Mouse (Mus musculus): Measurements from ENCODE around the gene Limd1. TPM values are rescaled to one million over a fixed set of nuclear protein-coding genes. Genes with fewer than 3 reads are reported as not detected.
A peak's percentile ranks its signal among the peaks of the same experiment; 100 is the strongest.

The Limd1 gene
- polyA plus RNA-seq, 1 experiment from 2014 or later, result 39.2 TPM

GRCm38 (mm10) chr9:123468406-123469085 is 10.0 kb upstream of the Limd1 start:
- no peak overlapping the region for H3K27ac ChIP-seq
- WGBS, result 43% methylated on average over 5 of the region's 5 CpGs

GRCm38 (mm10) chr9:123469087-123469486 is 9.4 kb upstream of the Limd1 start:
- no peak overlapping the region for H3K4me3 ChIP-seq
- no peak for DNase-seq (ENCODE audit: low spot score)
- no peaks in the 10 kb centered on the region for H3K9me3 ChIP-seq
- no peaks in the 10 kb centered on the region for H3K27me3 ChIP-seq (ENCODE audit: insufficient read depth, poor library complexity, severe bottlenecking)
- H3K36me3 ChIP-seq, result 0 out of 2 replicates have a peak, but pooled peaks cover 4% of the 10 kb centered on the region
- peaks cover 18% of the 10 kb centered on the region; the same call in 1 of the 2 replicates for H3K4me1 ChIP-seq
- H3K27ac ChIP-seq, result no peak overlapping the region

More at GRCm38 (mm10) chr9:123468406-123469085, 10.0 kb upstream of the Limd1 start:
- no peak for DNase-seq (ENCODE audit: low spot score)
- no peaks in the 10 kb centered on the region for H3K27me3 ChIP-seq (ENCODE audit: insufficient read depth, poor library complexity, severe bottlenecking)
- H3K9me3 ChIP-seq, result no peaks in the 10 kb centered on the region
- H3K36me3 ChIP-seq, result peaks cover 6% of the 10 kb centered on the region
- peaks cover 17% of the 10 kb centered on the region; the same call in 1 of the 2 replicates for H3K4me1 ChIP-seq
- no peak overlapping the region for H3K4me3 ChIP-seq

DNA sequence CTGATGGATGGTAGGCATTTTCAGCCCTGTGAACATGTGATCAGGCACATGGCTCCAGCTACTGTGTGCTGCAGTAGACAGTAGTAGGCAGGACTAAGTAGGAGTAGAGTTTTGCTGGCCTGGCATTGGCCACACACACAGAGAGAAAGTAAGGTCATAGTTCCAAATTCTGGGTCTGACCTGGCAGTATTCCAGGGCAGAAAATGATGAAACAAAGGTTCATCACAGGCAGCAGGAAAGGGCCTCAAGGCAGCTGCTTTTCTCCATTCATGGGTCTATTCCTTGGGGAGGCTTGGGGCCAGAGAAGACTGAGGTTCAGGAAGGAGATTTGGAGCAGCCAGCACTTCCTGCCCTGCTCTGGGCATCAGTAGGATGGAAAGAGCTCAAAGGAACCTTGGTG is 5.1 kb upstream of the Limd1 start:
- DNase-seq (ENCODE audit: low spot score), result no peak
- H3K36me3 ChIP-seq, result no peaks in the 10 kb centered on the region
- H3K9me3 ChIP-seq, result no peaks in the 10 kb centered on the region
- no peak overlapping the region for H3K4me3 ChIP-seq
- no peak overlapping the region for H3K27ac ChIP-seq
- no peaks in the 10 kb centered on the region for H3K27me3 ChIP-seq (ENCODE audit: insufficient read depth, poor library complexity, severe bottlenecking)
- 0 out of 2 replicates have a peak, but pooled peaks cover 15% of the 10 kb centered on the region for H3K4me1 ChIP-seq

DNA sequence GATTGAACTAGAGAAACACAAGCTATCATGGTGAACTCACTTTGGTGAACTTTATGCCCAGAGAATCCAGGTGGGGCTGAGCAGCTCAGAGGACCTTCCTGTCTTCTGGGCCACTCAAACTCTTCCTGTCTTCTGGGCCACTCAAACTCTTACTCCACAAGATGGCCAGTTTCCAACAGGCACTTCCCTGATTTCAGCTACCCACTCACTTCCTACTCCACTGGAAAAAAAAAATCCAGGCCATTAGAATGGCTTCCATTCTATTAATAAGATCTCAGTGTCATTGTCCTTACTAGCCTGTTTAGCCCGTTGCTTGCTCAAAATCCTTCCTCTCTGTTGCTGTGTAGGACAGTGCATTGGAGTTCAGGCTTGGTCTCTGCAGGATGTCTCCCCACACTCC is 2.9 kb upstream of the Limd1 start:
- peaks cover 30% of the 10 kb centered on the region for H3K4me1 ChIP-seq
- no peaks in the 10 kb centered on the region for H3K27me3 ChIP-seq (ENCODE audit: insufficient read depth, poor library complexity, severe bottlenecking)
- WGBS, result 78% methylated on average over 1 of the region's 1 CpGs
- H3K27ac ChIP-seq, result no peak overlapping the region
- no peak for DNase-seq (ENCODE audit: low spot score)
- peaks cover 7% of the 10 kb centered on the region for H3K36me3 ChIP-seq
- no peaks in the 10 kb centered on the region for H3K9me3 ChIP-seq
- no peak overlapping the region for H3K4me3 ChIP-seq

- H3K27me3 ChIP-seq (ENCODE audit: insufficient read depth, poor library complexity, severe bottlenecking), result no peaks in the 10 kb centered on the region
- no peaks in the 10 kb centered on the region for H3K9me3 ChIP-seq
- H3K4me3 ChIP-seq, result peak overlapping the region; percentile 73
- WGBS, result 0% methylated on average over 26 of the region's 29 CpGs
- peak overlapping the region; percentile 92 for H3K27ac ChIP-seq
- H3K36me3 ChIP-seq, result peaks cover 20% of the 10 kb centered on the region
- H3K4me1 ChIP-seq, result peaks cover 52% of the 10 kb centered on the region
- DNase-seq (ENCODE audit: low spot score), result peak; percentile 91
These were observed 398 bp upstream of the Limd1 start for GRCm38 (mm10) chr9:123478031-123478585.

GRCm38 (mm10) chr9:123479196-123479669 is 727 bp downstream of the Limd1 start:
- Histone ChIP-seq H3K36me3 (peaks cover 24% of the 10 kb centered on the region), H3K27ac (peak overlapping the region; percentile 92), H3K4me1 (peaks cover 60% of the 10 kb centered on the region), H3K9me3 (no peaks in the 10 kb centered on the region), H3K27me3 (ENCODE audit: insufficient read depth, poor library complexity, severe bottlenecking) (no peaks in the 10 kb centered on the region), H3K4me3 (peak overlapping the region; percentile 73)
- 21% methylated on average over 17 of the region's 17 CpGs for WGBS
- DNase-seq (ENCODE audit: low spot score), result peak; percentile 85

DNA sequence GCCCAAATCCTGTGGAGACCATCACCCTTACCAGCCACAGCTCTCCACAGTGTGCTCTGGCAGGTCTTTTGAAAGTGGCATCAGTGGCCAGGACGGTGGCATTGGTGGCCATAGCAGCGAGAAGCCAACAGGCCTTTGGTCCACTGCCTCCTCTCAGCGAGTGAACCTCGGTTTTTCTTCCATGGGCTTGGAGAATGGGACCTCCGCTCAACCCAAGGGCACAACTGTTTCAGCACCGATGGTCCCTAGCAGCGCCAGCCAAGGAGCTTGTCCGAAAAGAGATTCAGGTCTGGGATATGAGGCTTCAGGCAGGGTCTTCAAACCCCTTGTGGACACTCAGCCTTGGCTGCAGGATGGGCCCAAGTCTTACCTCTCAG is 1.4 kb downstream of the Limd1 start:
- WGBS, result 85% methylated on average over 8 of the region's 8 CpGs
- Histone ChIP-seq H3K9me3 (no peaks in the 10 kb centered on the region), H3K4me1 (peaks cover 66% of the 10 kb centered on the region), H3K4me3 (peak overlapping the region; percentile 73), H3K27ac (peak overlapping the region; percentile 92), H3K27me3 (ENCODE audit: insufficient read depth, poor library complexity, severe bottlenecking) (no peaks in the 10 kb centered on the region), H3K36me3 (peaks cover 29% of the 10 kb centered on the region)
- DNase-seq (ENCODE audit: low spot score), result no peak

GRCm38 (mm10) chr9:123480253-123480921 is 1.9 kb downstream of the Limd1 start:
- Histone ChIP-seq H3K27me3 (ENCODE audit: insufficient read depth, poor library complexity, severe bottlenecking) (no peaks in the 10 kb centered on the region), H3K27ac (peak overlapping the region; percentile 92; the same call in 1 of the 2 replicates), H3K36me3 (peaks cover 30% of the 10 kb centered on the region), H3K4me1 (peaks cover 67% of the 10 kb centered on the region), H3K4me3 (peak overlapping the region; percentile 73), H3K9me3 (no peaks in the 10 kb centered on the region)
- WGBS, result 79% methylated on average over 18 of the region's 18 CpGs
- DNase-seq (ENCODE audit: low spot score), result no peak

DNA sequence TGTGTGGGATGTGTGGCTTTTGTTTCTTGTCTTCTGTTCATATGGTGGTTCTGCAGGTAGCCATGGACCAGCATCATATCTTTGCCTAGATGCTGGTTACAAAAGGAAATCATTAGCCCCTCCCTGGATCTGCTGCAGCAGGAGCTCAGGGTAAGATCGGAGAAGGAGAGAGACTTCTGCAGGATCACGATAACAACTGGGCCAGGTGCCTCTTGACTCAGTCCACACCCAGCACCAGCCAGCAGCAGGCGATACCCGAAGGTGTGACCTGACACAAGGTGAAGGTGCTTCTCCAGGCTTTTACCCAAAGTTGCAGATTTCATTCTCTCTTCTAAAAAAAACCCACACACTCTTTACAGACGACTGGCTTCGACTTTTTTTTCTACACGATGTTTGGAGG is 2.6 kb downstream of the Limd1 start:
- Histone ChIP-seq H3K4me1 (peaks cover 74% of the 10 kb centered on the region), H3K4me3 (peak overlapping the region; percentile 73), H3K27me3 (ENCODE audit: insufficient read depth, poor library complexity, severe bottlenecking) (no peaks in the 10 kb centered on the region), H3K36me3 (peaks cover 38% of the 10 kb centered on the region), H3K27ac (no peak overlapping the region), H3K9me3 (no peaks in the 10 kb centered on the region)
- WGBS, result 62% methylated on average over 7 of the region's 7 CpGs
- peak; percentile 83 for DNase-seq (ENCODE audit: low spot score)

DNA sequence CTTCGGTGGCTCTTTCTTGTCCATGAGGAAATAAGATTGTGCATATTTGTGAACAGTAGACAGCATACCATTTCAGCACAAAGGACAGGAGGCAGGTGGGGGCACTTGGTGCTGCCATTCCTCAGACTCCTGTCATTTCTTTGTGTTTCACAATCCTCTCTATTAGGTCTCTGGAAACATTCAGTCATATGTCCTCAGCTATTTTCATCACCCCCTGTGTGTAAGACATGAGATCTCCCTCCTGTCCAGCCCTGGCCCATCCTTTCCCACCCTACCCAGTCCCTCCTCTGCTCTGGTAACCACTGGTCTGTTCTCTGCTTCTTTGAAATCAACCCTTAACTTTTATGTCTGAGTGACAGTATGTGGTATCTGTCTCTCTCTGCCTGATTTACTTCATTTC is 5.1 kb downstream of the Limd1 start:
- H3K4me1 ChIP-seq, result peaks cover 83% of the 10 kb centered on the region
- WGBS, result 79% methylated on average over 1 of the region's 1 CpGs
- no peak overlapping the region for H3K27ac ChIP-seq
- H3K36me3 ChIP-seq, result peaks cover 51% of the 10 kb centered on the region
- no peak for DNase-seq (ENCODE audit: low spot score)
- H3K9me3 ChIP-seq, result no peaks in the 10 kb centered on the region
- H3K27me3 ChIP-seq (ENCODE audit: insufficient read depth, poor library complexity, severe bottlenecking), result no peaks in the 10 kb centered on the region
- no peak overlapping the region for H3K4me3 ChIP-seq

GRCm38 (mm10) chr9:123484830-123485229 is 6.3 kb downstream of the Limd1 start:
- H3K4me3 ChIP-seq, result no peak overlapping the region
- DNase-seq (ENCODE audit: low spot score), result no peak
- H3K36me3 ChIP-seq, result peaks cover 54% of the 10 kb centered on the region
- H3K27me3 ChIP-seq (ENCODE audit: insufficient read depth, poor library complexity, severe bottlenecking), result no peaks in the 10 kb centered on the region
- 82% methylated on average over 3 of the region's 3 CpGs for WGBS
- no peak overlapping the region for H3K27ac ChIP-seq
- no peaks in the 10 kb centered on the region for H3K9me3 ChIP-seq
- H3K4me1 ChIP-seq, result peaks cover 85% of the 10 kb centered on the region

- H3K4me1 ChIP-seq, result peaks cover 85% of the 10 kb centered on the region
These were observed 7.1 kb downstream of the Limd1 start for GRCm38 (mm10) chr9:123485561-123485960.

GRCm38 (mm10) chr9:123486635-123487034 is 8.1 kb downstream of the Limd1 start:
- Histone ChIP-seq H3K4me1 (peaks cover 83% of the 10 kb centered on the region), H3K27ac (0 out of 2 replicates have a peak overlapping the region, but pooled peaks have one; percentile 1), H3K4me3 (no peak overlapping the region), H3K27me3 (ENCODE audit: insufficient read depth, poor library complexity, severe bottlenecking) (no peaks in the 10 kb centered on the region), H3K36me3 (peaks cover 40% of the 10 kb centered on the region), H3K9me3 (no peaks in the 10 kb centered on the region)
- DNase-seq (ENCODE audit: low spot score), result no peak
- 60% methylated on average over 3 of the region's 3 CpGs for WGBS

More at GRCm38 (mm10) chr9:123485561-123485960, 7.1 kb downstream of the Limd1 start:
- H3K36me3 ChIP-seq, result peaks cover 48% of the 10 kb centered on the region
- 90% methylated on average over 4 of the region's 4 CpGs for WGBS
- no peak for DNase-seq (ENCODE audit: low spot score)
- H3K27me3 ChIP-seq (ENCODE audit: insufficient read depth, poor library complexity, severe bottlenecking), result no peaks in the 10 kb centered on the region
- H3K9me3 ChIP-seq, result no peaks in the 10 kb centered on the region
- H3K27ac ChIP-seq, result no peak overlapping the region
- H3K4me3 ChIP-seq, result no peak overlapping the region

Data from heart, embryonic 10.5 days (tissue).